Mouse (Mus musculus) kidney, adult 2 months (tissue): Measurements from ENCODE around the gene Dapp1. TPM values are rescaled to one million over a fixed set of nuclear protein-coding genes. Genes with fewer than 3 reads are reported as not detected.

Source experiments
- DNase-seq: peaks from one replicate; pipeline ENCODE4 v3.0.0; 2021
- H3K27ac ChIP-seq: fragments of 200-500 bp; 2 replicates; pipeline ENCODE4 v1.5.1; 2012; ENCODE audit warnings: low read depth, low read length, control low read depth, inconsistent platforms; ENCODE audit not compliant: insufficient read depth
- H3K27me3 ChIP-seq: fragments of 200-500 bp; replicated peaks from 2 replicates; pipeline ENCODE4 v1.6.1; 2012; ENCODE audit warnings: mild to moderate bottlenecking, moderate library complexity, low read length, inconsistent platforms; ENCODE audit not compliant: control insufficient read depth, insufficient read depth
- H3K36me3 ChIP-seq: fragments of 200-500 bp; 2 replicates; pipeline ENCODE4 v1.6.1; 2012; ENCODE audit warnings: mild to moderate bottlenecking, moderate library complexity, low read length, inconsistent platforms; ENCODE audit not compliant: control insufficient read depth, insufficient read depth
- H3K4me1 ChIP-seq: fragments of 200-500 bp; 2 replicates; pipeline ENCODE4 v1.6.1; 2011; ENCODE audit warnings: low read length; ENCODE audit not compliant: control insufficient read depth, insufficient read depth
- H3K4me3 ChIP-seq: fragments of 200-500 bp; 2 replicates; pipeline ENCODE4 v1.5.1; 2011; ENCODE audit warnings: mild to moderate bottlenecking, low read depth, low read length, control low read depth; ENCODE audit not compliant: insufficient read depth
- CTCF ChIP-seq: fragments of 200-500 bp; conservative IDR thresholded peaks from 2 replicates; pipeline ENCODE4 v1.5.1; 2011; ENCODE audit warnings: low read depth, mild to moderate bottlenecking, control low read depth, low read length, moderate library complexity, mixed read lengths; ENCODE audit not compliant: insufficient read depth, insufficient read length
- POLR2A ChIP-seq: fragments of 200-500 bp; IDR thresholded peaks from one replicate; pipeline ENCODE4 v1.6.1; 2011; ENCODE audit warnings: low read depth, low read length, control low read depth
- WGBS: fragments of 180-500 bp; shearing (Covaris S2); methylation state at CpG from one replicate; pipeline ENCODE4 v1.1.7; 2018; 5-methylcytosine and 5-hydroxymethylcytosine counted together
- polyA plus RNA-seq: library from polyadenylated mRNA; depleted of rRNA; stranded (reverse); fragments of >200 nt; gene quantifications from 2 replicates; pipeline ENCODE4 v1.2.3, GENCODE M21; 2012; rRNA removed

Gene Dapp1
- polyA plus RNA-seq, 1 experiment = 2.3 TPM

DNA sequence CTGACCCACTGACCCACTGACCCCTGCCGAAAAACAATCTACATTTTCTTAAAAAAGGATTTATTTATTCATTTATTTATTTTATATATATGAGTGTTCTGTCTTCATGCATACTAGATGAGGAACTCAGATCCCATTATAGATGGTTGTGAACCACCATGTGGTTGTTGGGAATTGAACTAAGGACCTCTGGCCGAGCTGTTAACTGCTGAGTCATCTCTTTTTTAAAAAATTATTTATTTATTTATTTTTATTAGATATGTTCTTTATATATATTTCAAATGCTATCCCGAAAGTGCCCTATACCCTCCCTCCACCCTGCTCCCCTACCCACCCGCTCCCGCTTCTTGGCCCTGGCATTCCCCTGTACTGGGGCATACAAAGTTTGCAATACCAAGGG, 100.3 kb downstream of the Dapp1 start:
- H3K4me3 ChIP-seq = no peak overlapping the region
- no peaks in the 10 kb centered on the region for H3K36me3 ChIP-seq
- no peak overlapping the region for H3K27ac ChIP-seq
- no peaks in the 10 kb centered on the region for H3K27me3 ChIP-seq
- TF ChIP-seq CTCF (no peak), POLR2A (no peak)
- 94% methylated on average over 5 of the region's 5 CpGs for WGBS
- no peaks in the 10 kb centered on the region for H3K4me1 ChIP-seq
- DNase-seq = no peak

Other genes with a start within 250 kb of the Dapp1 start
- gene H2afz, start 117.1 kb downstream of the Dapp1 start, polyA plus RNA-seq = 365 and 439 TPM in 2 replicates
- gene Dnajb14, start 113.9 kb downstream of the Dapp1 start, polyA plus RNA-seq = 5.4 and 6.2 TPM in 2 replicates
- gene Lamtor3, start 63.0 kb downstream of the Dapp1 start, polyA plus RNA-seq = 32.9 and 41.5 TPM in 2 replicates
- gene 1110002E22Rik, start 83.5 kb upstream of the Dapp1 start, polyA plus RNA-seq = 0.01 and 0.42 TPM in 2 replicates
- gene Gm5105, start 85.8 kb upstream of the Dapp1 start, polyA plus RNA-seq = 0.08 TPM in 1 of 2 replicates, not detected in the other
- 1.5 and 2.0 TPM in 2 replicates for gene Trmt10a, start 161.9 kb upstream of the Dapp1 start, polyA plus RNA-seq
- gene Mttp, start 163.4 kb upstream of the Dapp1 start, polyA plus RNA-seq = 6.0 and 6.9 TPM in 2 replicates
- gene 4930579F01Rik, start 212.3 kb upstream of the Dapp1 start, polyA plus RNA-seq = 0.31 TPM in 1 of 2 replicates, not detected in the other
- gene Adh7, start 236.2 kb upstream of the Dapp1 start, polyA plus RNA-seq = 0.25 and 0.29 TPM in 2 replicates